Mouse (Mus musculus): Measurements from ENCODE around the gene C2cd6. TPM values are rescaled to one million over a fixed set of nuclear protein-coding genes. Genes with fewer than 3 reads are reported as not detected.

Gene C2cd6
- polyA plus RNA-seq, 1 experiment from 2014 or later: not detected

Other genes with a start within 250 kb of the C2cd6 start
- gene Trak2, start 121.5 kb downstream of the C2cd6 start, polyA plus RNA-seq (2015; fragmentation: Nextera tagmentation; extraction: Ambion mirVana): 13.6 and 14.0 TPM in 2 replicates
- 21.9 and 23.7 TPM in 2 replicates for gene Stradb, start 121.4 kb downstream of the C2cd6 start, polyA plus RNA-seq (2015; fragmentation: Nextera tagmentation; extraction: Ambion mirVana)
- 34.5 and 38.5 TPM in 2 replicates for gene Tmem237, start 25.5 kb upstream of the C2cd6 start, polyA plus RNA-seq (2015; fragmentation: Nextera tagmentation; extraction: Ambion mirVana)
- gene Mpp4, start 68.5 kb upstream of the C2cd6 start, polyA plus RNA-seq (2015; fragmentation: Nextera tagmentation; extraction: Ambion mirVana): 0.06 and 0.41 TPM in 2 replicates
- gene Als2, start 142.3 kb upstream of the C2cd6 start, polyA plus RNA-seq (2015; fragmentation: Nextera tagmentation; extraction: Ambion mirVana): 11.2 and 11.6 TPM in 2 replicates
- not detected in 2 replicates for gene Cdk15, start 162.0 kb upstream of the C2cd6 start, polyA plus RNA-seq (2015; fragmentation: Nextera tagmentation; extraction: Ambion mirVana)

Data from lung, embryonic 16.5 days (tissue).